Mouse (Mus musculus) liver, postnatal 0 days (tissue): ENCODE measurements around the gene Zscan20.

Source experiments
- CTCF ChIP-seq: sonication (generic); IDR thresholded peaks from 2 replicates; pipeline ENCODE4 v1.5.1; 2016; ENCODE audit warnings: antibody characterized with exemption, low read depth
- EP300 ChIP-seq: IDR thresholded peaks from 2 replicates; pipeline ENCODE4 v1.6.1; 2016; ENCODE audit warnings: antibody characterized with exemption, low read depth, mild to moderate bottlenecking

DNA sequence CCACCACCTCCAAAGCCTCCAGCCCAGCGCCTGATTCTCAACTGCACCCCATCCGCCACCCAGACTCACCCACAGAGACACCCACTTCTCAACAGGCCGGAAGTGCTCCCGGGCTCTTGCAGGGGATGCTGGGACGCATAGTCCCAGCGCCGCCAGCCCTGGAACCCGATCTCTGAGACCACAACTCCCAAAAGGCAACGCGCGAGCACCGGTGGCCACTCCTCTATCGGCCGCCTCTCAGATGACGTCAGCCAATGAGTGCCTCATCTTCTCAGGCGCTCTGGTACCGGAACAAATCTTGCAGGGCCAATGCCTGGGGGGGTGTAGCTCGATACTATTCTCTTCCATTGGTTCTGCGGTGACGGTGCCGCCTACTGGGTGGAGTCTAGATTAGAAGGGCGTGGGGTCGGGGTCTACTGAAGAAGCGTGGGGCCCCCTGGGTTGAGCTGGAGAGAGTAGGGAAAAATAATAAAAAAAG lies at the start of gene Zscan20:
- peak; percentile 36 for TF ChIP-seq CTCF
- no peak; the same call in 1 of the 2 replicates for TF ChIP-seq EP300
